Mouse (Mus musculus) limb, embryonic 13.5 days (tissue): ENCODE measurements at regions not wholly inside any gene's neighbourhood (a gene's known extent, or its start where the extent isn't known, plus 50 kb on each side); places are given as distances from the start of the nearest gene placed in this dataset. TPM values are rescaled to one million over a fixed set of nuclear protein-coding genes. Genes with fewer than 3 reads are reported as not detected.

Experiments
- ATAC-seq: fragments of 200-750 bp; cut with Nextera tagmentation; 2 replicates; pipeline ENCODE4 v1.8.0; 2017; ENCODE audit warnings: low read depth, moderate number of reproducible peaks, moderate TSS enrichment; ENCODE audit not compliant: low FRiP score
- H3K27ac ChIP-seq: fragments of 300-500 bp; sonication (generic); 2 replicates; pipeline ENCODE4 v1.5.1; 2015; ENCODE audit warnings: inconsistent platforms, mild to moderate bottlenecking, moderate library complexity
- H3K27me3 ChIP-seq: fragments of 300-500 bp; sonication (generic); 2 replicates; pipeline ENCODE4 v1.6.1; 2015; ENCODE audit warnings: mild to moderate bottlenecking, inconsistent platforms
- H3K36me3 ChIP-seq: fragments of 300-500 bp; sonication (generic); 2 replicates; pipeline ENCODE4 v1.6.1; 2015; ENCODE audit warnings: inconsistent platforms, mild to moderate bottlenecking, moderate library complexity
- H3K4me1 ChIP-seq: fragments of 300-500 bp; sonication (generic); 2 replicates; pipeline ENCODE4 v1.6.1; 2015; ENCODE audit warnings: inconsistent platforms
- H3K4me2 ChIP-seq: fragments of 300-500 bp; sonication (generic); replicated peaks from 2 replicates; pipeline ENCODE4 v1.6.1; 2015; ENCODE audit warnings: inconsistent platforms, mild to moderate bottlenecking, moderate library complexity
- H3K4me3 ChIP-seq: fragments of 300-500 bp; sonication (generic); 2 replicates; pipeline ENCODE4 v1.5.1; 2015; ENCODE audit warnings: moderate library complexity, mild to moderate bottlenecking, inconsistent platforms
- H3K9ac ChIP-seq: fragments of 300-500 bp; sonication (generic); 2 replicates; pipeline ENCODE4 v1.6.1; 2015; ENCODE audit warnings: mild to moderate bottlenecking, inconsistent platforms
- H3K9me3 ChIP-seq: fragments of 300-500 bp; sonication (generic); 2 replicates; pipeline ENCODE4 v1.6.1; 2016; ENCODE audit warnings: inconsistent platforms
- WGBS: fragments of 180-500 bp; shearing (Covaris S2); methylation state at CpG from one replicate; pipeline ENCODE4 v1.1.7; 2015; 5-methylcytosine and 5-hydroxymethylcytosine counted together
- microRNA-seq: library from miRNA; unstranded; fragments of <30 nt; microRNA quantifications from one replicate; pipeline ENCODE4, GENCODE M21; 2016

DNA sequence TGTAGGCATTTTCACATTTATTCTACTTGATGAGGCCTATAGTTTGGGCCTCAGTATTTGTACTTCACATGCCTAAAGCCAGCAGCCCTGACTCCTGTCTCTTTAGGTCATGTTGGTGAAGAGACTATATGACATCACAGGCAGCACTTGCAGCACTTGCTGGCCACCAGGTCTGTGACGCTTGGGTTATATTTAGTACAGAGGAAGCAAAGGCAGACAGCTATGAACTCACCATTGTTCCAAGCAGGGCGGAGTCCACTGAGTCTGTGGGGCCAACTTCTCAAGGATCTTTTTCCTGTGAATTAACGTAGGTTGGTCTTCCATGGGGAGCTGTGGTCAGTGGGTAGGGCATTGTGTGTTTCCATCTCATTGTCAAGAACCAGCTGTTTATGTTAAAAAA is 117.9 kb upstream of the Gm10131 start:
- H3K4me3 ChIP-seq = no peak overlapping the region
- no peak overlapping the region for H3K27ac ChIP-seq
- H3K27me3 ChIP-seq = peaks cover 11% of the 10 kb centered on the region; the same call in 1 of the 2 replicates
- no peak overlapping the region for H3K9ac ChIP-seq
- no peaks in the 10 kb centered on the region for H3K4me1 ChIP-seq
- H3K9me3 ChIP-seq = peaks cover 2% of the 10 kb centered on the region; the same call in 1 of the 2 replicates
- no peak for ATAC-seq
- no peaks in the 10 kb centered on the region for H3K36me3 ChIP-seq
- H3K4me2 ChIP-seq = no peak overlapping the region
- 81% methylated on average over 3 of the region's 3 CpGs for WGBS

- no peak for ATAC-seq
- Histone ChIP-seq H3K27me3 (peaks cover 14% of the 10 kb centered on the region; the same call in 1 of the 2 replicates), H3K9ac (no peak overlapping the region), H3K27ac (no peak overlapping the region), H3K4me3 (no peak overlapping the region), H3K4me2 (no peak overlapping the region), H3K9me3 (no peaks in the 10 kb centered on the region), H3K36me3 (no peaks in the 10 kb centered on the region), H3K4me1 (no peaks in the 10 kb centered on the region)
- 48% methylated on average over 17 of the region's 17 CpGs for WGBS
These were observed 113.7 kb upstream of the Gm10131 start for GRCm38 (mm10) chr8:34225011-34225890.

GRCm38 (mm10) chr8:34222187-34222586 is 110.7 kb upstream of the Gm10131 start:
- WGBS = 75% methylated on average over 6 of the region's 6 CpGs
- no peak for ATAC-seq

More at GRCm38 (mm10) chr8:34222187-34222586, 110.7 kb upstream of the Gm10131 start:
- no peaks in the 10 kb centered on the region for H3K4me1 ChIP-seq
- no peak overlapping the region for H3K27ac ChIP-seq
- H3K9ac ChIP-seq = no peak overlapping the region
- H3K27me3 ChIP-seq = peaks cover 14% of the 10 kb centered on the region; the same call in 1 of the 2 replicates
- H3K4me3 ChIP-seq = no peak overlapping the region
- no peaks in the 10 kb centered on the region for H3K36me3 ChIP-seq
- no peak overlapping the region for H3K4me2 ChIP-seq
- H3K9me3 ChIP-seq = 0 out of 2 replicates have a peak, but pooled peaks cover 4% of the 10 kb centered on the region

Small RNA genes in the stretch of these regions (microRNA-seq; reads per million reads assigned to microRNA genes)
- not detected for gene Gm23177
